Mouse (Mus musculus) liver, adult 2 months (tissue): ENCODE measurements around the gene Gm11938.

ENCODE experiments used
- CTCF ChIP-seq: fragments of 200-500 bp; IDR thresholded peaks from 2 replicates; pipeline ENCODE4 v1.5.1; 2011; ENCODE audit warnings: low read depth, low read length, control low read depth
- POLR2A ChIP-seq: fragments of 200-500 bp; IDR thresholded peaks from 2 replicates; pipeline ENCODE4 v1.6.1; 2011; ENCODE audit warnings: low read length, control low read depth; ENCODE audit not compliant: insufficient read depth; ENCODE audit errors: extremely low read depth

DNA sequence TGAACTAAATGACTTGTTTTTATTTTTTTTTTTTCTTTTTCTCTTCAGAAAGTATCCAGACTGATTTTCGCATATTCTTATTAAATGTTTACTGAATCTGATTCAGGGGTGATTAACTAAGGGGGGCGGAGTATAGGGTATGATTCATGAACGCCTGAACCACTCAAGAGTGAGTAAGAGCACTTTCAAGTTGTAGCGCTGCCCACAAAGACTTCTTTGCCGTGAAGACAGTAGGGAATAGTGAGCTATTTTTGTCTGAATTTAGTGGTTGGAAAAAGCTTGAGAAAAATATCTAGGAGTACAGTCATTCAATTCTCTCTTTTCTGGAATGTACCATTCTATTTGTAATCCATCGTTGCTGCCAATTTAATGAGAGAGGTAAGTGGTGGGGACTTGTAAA lies 21.5 kb downstream of the Gm11938 start:
- TF ChIP-seq CTCF (no peak), POLR2A (no peak)
